Mouse (Mus musculus): ENCODE data around the gene Lrmda.

- no peak for TF ChIP-seq POLR2A (IDR thresholded peaks at IDR 0.05; ENCODE audit: borderline replicate concordance, low read depth, low read length)
- no peak for TF ChIP-seq CTCF (IDR thresholded peaks at IDR 0.05; ENCODE audit: low read depth, low read length)
Measured at GRCm38 (mm10) chr14:22849108-22849507, 829.6 kb downstream of the Lrmda start.
